Mouse (Mus musculus): Measurements from ENCODE around the gene Gm20388. TPM values are rescaled to one million over a fixed set of nuclear protein-coding genes. Genes with fewer than 3 reads are reported as not detected.

Gm20388 gene
- polyA plus RNA-seq, 1 experiment from 2014 or later = 2.9 TPM

GRCm38 (mm10) chr8:123477737-123478258 is 3567.2 kb downstream of the Gm20388 start, which contains the start of gene Afg3l1:
Gene Afg3l1 (plus strand): TSS chr8:123477903.

DNA sequence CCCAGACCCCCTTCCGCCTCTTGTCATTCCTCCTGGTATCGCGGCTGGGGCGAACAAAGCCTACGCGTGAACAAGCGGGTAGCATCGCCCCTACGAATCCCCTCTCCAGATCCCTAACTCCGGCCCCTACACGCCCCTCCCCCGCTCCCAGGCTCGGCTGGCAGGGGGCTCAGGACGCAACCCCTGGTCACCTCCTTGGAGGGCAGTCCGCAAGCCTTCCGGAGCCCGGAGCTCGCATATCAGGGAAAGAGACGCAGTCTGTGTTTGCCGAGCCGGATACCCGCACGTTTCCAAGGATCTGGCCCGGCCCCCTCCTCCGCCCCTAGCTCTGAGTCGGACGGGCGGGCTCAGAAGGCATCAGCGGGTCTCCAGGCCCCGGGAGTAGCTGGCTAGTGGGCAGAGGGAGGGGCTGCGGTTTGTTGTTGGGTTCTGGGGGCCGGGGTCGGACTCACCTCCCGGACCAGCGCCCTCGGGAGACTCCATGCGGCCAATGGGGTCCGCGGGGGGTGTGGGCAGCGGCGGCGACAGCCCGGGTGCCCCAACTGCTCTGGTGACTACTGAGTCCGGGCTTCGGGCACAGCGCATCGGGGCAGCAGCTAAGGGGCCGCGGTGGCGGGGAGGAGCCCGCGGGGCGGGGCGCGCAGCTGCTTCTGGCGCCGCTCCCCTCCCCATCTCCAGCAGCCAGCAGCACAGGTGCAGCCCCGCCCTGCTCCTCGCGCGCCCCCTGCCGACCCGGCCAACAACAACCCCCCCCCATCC is 3604.3 kb downstream of the Gm20388 start, which contains the start of gene Dbndd1:
Gene Dbndd1, minus strand, starts transcription at position 683 of the 759 bp plus-strand sequence.

GRCm38 (mm10) chr8:123518667-123519066 is 3608.0 kb downstream of the Gm20388 start, which contains the start of gene Gas8:
Gene Gas8 (plus strand): TSS chr8:123518834.

DNA sequence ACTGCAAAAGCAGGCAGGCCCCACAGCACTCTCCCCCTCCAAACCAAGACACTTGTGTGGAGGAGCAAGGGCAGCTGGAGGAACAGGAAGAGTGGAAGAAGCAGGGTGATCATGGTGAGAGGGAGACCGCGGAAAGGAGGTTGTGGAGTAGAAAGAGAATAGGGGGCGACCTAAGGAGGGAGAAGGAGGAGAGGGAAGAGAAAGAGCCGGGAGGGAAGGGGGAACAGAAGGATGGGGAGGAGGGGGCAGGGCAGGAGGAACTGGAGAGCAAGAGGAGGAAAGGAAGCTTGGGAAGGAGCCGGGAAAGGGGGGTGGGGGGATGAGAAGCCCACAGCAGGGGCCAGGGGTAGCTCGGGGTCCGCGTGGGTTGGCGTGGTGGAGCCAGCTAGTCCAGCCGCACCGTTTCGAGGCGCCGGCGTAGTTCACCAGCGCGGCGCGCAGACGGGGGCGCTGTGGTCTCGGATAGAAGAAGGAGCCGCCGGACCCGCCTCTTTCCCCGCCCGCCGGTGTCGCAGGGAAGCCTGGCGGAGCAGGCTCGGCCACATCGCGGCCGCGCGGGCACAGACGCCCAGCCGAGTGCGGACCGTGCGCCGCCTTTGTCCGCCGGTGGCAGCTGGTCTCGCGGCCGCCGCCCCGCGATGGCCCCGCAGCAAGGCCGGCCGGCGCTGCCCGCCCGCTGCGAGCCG is 3742.8 kb downstream of the Gm20388 start, which contains the start of gene Rhou:
Gene Rhou, plus strand, starts transcription at position 622 of the 686 bp plus-strand sequence.

DNA sequence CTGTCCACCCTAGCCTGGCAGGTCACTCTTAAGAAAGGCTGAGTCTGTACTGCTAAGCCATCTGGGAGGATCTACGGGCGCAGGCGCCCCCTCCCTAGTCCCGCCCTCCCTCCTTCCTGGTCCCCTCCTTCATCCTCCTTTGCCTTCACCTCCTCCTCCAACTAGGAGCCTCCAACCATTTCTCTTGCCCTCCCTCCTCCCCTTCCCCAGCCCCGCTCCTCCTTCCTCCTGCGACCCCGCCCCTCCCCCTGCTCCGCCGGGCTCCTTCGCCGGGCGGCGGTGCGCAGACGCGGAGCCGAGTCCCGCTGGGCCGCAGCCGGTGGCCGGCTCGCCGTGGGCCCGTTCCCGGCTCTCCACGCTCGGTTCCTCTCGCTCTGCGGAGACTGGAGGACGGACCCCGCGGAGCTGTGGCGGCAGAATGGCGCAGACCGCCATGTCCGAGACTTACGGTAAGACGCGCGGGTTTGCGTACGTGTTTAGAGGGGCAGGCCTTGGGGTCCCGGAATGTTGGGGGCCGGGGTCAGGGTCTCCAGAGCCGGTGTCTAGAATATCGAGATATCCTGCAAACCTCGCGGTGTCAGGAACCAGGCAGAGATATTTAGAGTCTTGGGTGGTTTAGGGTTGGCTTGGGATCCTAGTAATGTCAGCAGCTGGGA is 3895.2 kb downstream of the Gm20388 start, which contains the start of gene Rab4a:
Gene Rab4a, plus strand, starts transcription at position 268 of the 656 bp plus-strand sequence.

GRCm38 (mm10) chr8:123859648-123860259 is 3949.1 kb downstream of the Gm20388 start, which contains the start of gene Ccsap:
Gene Ccsap (minus strand): TSS chr8:123860209.

GRCm38 (mm10) chr8:123894502-123895097 is 3984.0 kb downstream of the Gm20388 start, which contains the start of gene Acta1:
Gene Acta1 (minus strand): TSS chr8:123894751.

GRCm38 (mm10) chr8:123948942-123949685 is 4038.5 kb downstream of the Gm20388 start, which contains the start of gene Nup133:
Gene Nup133 (minus strand): TSS chr8:123949265.

DNA sequence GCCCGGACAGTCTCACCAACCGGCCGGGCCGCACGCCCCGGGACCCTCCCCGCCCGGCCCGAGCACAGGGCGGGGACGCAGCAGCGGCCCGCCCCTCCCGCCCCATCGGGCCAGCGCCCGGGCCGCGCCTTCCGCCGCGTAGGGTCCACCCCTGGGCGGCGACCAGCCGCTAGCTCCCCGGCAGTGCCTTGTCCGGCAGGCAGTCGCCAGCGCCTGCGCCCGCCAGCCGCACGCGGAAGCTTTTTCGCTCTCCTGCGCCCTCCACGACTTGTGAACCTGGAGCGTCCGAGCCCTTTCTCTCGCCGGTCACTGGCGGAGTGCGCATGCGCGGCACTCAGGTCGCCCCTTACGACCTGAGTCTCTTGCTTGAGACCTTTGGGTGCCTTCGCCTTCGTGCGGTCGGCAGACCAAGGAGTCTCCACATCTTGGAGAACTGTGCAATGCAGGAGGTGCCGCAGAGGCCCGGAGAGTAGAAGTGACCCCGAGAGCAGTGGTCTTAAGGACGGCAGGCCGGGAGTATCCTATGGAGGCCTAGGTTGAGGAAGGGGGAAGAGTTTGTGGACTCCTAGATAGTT is 4072.3 kb downstream of the Gm20388 start, which contains the start of gene Abcb10:
Gene Abcb10, minus strand, starts transcription at position 297 of the 575 bp plus-strand sequence.

DNA sequence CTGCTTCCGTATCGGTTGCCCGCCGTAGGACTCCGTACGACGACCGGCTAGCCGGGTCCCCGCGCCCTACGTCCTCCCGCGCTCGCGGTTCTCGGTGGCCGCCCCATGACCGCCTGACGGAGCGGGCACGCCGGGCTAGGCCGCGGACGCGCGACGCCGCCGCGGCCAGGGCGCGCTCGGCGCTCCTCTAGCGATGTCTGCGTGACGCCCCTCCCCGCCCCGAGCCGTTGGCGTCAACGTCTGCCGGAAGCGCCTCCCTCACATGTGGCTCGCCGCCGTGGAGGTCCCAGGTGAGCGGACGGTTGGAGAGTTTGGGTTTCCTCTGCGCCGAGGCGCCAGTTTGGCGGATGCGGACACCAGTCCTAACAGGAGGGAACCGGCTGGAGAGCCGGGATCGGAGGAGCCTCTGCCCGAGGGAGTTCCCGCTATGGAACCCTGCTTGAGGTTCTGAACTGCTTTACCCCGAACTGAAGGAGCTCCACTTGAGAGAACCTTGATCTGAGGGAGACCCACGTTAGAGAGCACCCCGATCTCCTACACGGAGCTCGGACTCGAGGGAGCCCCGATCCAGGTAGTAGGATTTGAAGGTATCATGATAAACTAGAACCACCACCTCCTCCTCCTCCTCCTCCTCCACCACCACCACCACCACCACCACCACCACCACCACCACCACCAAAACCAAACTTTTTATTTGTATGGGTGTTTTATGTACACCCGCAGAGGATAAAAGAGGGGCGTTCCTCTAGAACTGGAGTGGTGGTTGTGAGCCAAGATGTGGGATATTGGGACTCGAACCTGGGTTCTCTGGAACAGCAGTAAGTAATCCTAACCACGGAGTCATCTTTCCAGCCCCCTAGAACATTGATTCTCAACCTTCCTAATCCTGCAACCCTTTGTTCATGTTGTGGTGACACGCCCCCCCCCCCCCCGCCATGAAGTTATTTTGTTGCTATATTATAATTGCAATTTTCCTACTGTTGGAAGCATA is 4110.9 kb downstream of the Gm20388 start, which contains the start of the genes Taf5l and Urb2:
Gene Taf5l, minus strand, starts transcription at position 161 of the 991 bp plus-strand sequence.
Gene Urb2, plus strand, starts transcription at position 272 of the 991 bp plus-strand sequence.

DNA sequence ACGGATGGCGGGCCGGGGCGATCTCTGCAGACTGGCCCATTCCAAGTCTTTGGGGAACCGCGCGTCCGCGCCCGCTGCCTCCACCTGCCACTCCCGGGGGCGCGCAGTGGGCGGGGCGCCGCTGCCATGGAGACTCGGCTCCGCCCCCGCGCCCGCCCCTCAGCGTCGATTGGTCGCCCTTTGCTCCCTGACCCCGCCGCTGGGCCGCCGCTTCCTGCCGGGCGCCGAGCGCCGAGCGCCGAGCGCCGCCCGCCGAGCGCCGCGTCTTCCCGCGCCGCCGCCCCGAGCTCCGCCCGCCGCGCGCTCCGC is 4320.5 kb downstream of the Gm20388 start, which contains the start of gene Galnt2:
Gene Galnt2, plus strand, starts transcription at position 216 of the 309 bp plus-strand sequence.

Other genes starting within 250 kb of the Gm20388 start
- gene Wfdc1, start 244.5 kb upstream of the Gm20388 start, polyA plus RNA-seq (2014; fragmentation: Illumina TruSeq; extraction: RNeasy Lipid Tissue Mini Kit (QIAGEN cat#74804); ENCODE audit: low read depth, low replicate concordance) = 2.4 TPM
- not detected for gene Atp2c2, start 210.8 kb upstream of the Gm20388 start, polyA plus RNA-seq (2014; fragmentation: Illumina TruSeq; extraction: RNeasy Lipid Tissue Mini Kit (QIAGEN cat#74804); ENCODE audit: low read depth, low replicate concordance)
- gene Tldc1, start 132.4 kb upstream of the Gm20388 start, polyA plus RNA-seq (2014; fragmentation: Illumina TruSeq; extraction: RNeasy Lipid Tissue Mini Kit (QIAGEN cat#74804); ENCODE audit: low read depth, low replicate concordance) = 1.9 TPM
- 0.40 TPM for gene Cotl1, start 70.3 kb upstream of the Gm20388 start, polyA plus RNA-seq (2014; fragmentation: Illumina TruSeq; extraction: RNeasy Lipid Tissue Mini Kit (QIAGEN cat#74804); ENCODE audit: low read depth, low replicate concordance)
- gene Klhl36, start 48.6 kb upstream of the Gm20388 start, polyA plus RNA-seq (2014; fragmentation: Illumina TruSeq; extraction: RNeasy Lipid Tissue Mini Kit (QIAGEN cat#74804); ENCODE audit: low read depth, low replicate concordance) = not detected
- 37.0 TPM for gene Usp10, start 481 bp upstream of the Gm20388 start, polyA plus RNA-seq (2014; fragmentation: Illumina TruSeq; extraction: RNeasy Lipid Tissue Mini Kit (QIAGEN cat#74804); ENCODE audit: low read depth, low replicate concordance)
- gene Crispld2, start 81.6 kb downstream of the Gm20388 start, polyA plus RNA-seq (2014; fragmentation: Illumina TruSeq; extraction: RNeasy Lipid Tissue Mini Kit (QIAGEN cat#74804); ENCODE audit: low read depth, low replicate concordance) = 0.13 TPM
- 1.5 TPM for gene Zdhhc7, start 190.6 kb downstream of the Gm20388 start, polyA plus RNA-seq (2014; fragmentation: Illumina TruSeq; extraction: RNeasy Lipid Tissue Mini Kit (QIAGEN cat#74804); ENCODE audit: low read depth, low replicate concordance)
- gene 6430548M08Rik, start 203.3 kb downstream of the Gm20388 start, polyA plus RNA-seq (2014; fragmentation: Illumina TruSeq; extraction: RNeasy Lipid Tissue Mini Kit (QIAGEN cat#74804); ENCODE audit: low read depth, low replicate concordance) = 1.6 TPM